Mouse (Mus musculus) ZHBTc4 (cell line): ENCODE measurements at regions not wholly inside any gene's neighbourhood (a gene's known extent, or its start where the extent isn't known, plus 50 kb on each side); places are given as distances from the start of the nearest gene placed in this dataset.

Experiments
- DNase-seq: peaks from one replicate; pipeline ENCODE4 v3.0.0-alpha.2; 2011; ENCODE audit warnings: low read depth, low spot score

DNA sequence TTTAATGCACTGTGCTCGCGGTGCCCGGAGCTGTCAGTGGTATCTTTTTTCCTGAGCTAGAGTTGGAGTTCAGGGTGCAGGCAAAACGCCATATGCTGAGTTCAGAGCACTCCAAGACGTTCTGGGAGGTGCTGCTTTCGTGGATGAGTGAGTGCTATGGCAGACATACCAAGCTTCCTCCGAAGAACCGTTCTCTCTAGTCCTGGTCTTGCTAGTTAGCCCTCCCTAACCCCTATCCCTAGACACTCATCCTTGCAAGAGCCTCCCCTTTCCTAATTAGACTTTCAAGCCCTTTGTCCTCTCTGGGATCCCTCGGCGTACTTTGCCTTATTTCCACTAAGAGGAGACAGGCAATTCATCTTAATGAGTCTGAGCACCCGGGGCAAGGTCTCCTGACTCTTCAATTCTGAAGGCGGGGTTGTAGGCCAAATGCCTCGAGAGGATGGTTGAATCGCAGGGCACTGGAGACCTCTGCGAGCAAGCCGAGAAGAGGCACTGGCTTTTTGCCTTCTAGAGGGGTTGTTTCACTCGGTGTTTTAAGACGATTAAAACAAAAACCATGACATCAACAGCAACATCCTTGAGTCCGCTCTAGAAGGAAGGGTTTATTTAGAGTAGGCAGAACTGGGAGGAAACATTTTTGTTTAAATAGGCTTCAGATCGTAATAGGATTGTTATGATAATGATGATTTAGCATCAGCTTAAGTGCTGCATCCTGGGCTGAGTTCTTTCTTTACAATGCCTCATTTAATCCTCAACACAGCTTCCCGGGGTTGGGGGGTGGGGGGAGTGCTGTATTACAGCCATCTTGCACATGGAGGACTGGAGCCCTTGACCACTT, 243.6 kb downstream of the Ndfip2 start:
- peak; percentile 90 for DNase-seq

DNA sequence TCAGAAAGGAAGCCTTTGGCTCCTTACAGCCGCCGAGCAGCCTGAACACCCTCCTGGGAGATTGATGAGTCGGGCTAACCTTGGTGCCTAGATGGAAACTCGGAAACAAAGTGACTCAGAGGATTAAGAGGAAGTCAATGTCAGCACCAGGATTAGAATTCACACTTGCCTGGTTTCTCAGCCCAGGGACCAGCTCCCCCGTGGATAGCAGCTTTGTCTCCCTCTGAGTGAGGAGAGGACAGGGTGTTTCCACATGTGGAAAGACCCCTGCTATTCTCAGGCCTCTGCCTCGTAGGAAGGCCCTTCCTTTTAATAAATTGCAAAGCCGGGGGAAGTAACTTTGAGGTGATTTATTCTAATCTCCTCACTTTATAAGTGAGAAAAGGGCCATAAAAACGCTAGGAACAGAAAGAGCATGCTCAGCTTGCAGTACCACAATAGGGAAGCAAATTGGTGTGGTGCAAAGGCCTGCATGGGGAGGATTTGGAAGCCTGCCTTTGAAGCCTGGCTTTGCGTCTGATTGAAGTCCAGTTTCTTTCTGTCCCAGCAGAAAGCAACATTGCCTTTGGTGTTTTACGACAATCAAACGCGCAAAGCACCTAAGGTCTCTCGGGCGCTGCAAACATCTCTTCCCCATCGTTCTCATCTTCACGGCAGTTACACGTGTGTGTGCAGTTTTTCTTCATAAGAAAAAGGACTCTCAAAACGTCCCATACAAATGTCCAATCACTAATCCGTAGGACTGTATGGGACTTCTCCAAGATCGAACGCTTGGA, 242.8 kb downstream of the Ndfip2 start:
- DNase-seq, result peak; percentile 61

DNA sequence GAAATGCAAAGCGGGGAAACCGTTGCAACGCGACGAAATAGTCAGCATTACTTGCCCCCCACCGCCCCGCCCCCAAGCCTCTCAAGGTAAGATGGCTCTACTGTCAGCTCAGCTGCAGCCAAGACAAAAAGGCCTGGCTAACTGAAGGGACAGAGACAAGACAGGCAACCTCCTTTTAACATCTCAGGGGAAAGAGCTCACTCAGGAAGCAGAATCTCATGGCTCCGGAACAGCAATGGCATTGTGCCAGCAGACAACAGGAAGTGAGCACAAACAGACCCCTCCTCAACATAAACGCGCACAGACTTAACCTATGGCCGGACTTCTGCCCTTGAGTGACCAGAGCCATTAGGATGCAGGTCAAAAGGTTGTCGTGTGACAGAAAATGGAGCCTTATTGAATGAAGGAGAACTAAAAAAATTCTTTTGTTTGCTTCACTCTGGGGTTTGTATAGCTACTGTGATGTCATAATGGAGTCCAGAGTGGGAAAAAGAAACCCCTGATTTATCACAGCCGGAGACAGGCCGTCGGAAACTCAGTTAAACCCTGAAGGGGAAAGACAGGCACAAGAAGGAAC, 241.0 kb downstream of the Ndfip2 start:
- peak; percentile 28 for DNase-seq

DNA sequence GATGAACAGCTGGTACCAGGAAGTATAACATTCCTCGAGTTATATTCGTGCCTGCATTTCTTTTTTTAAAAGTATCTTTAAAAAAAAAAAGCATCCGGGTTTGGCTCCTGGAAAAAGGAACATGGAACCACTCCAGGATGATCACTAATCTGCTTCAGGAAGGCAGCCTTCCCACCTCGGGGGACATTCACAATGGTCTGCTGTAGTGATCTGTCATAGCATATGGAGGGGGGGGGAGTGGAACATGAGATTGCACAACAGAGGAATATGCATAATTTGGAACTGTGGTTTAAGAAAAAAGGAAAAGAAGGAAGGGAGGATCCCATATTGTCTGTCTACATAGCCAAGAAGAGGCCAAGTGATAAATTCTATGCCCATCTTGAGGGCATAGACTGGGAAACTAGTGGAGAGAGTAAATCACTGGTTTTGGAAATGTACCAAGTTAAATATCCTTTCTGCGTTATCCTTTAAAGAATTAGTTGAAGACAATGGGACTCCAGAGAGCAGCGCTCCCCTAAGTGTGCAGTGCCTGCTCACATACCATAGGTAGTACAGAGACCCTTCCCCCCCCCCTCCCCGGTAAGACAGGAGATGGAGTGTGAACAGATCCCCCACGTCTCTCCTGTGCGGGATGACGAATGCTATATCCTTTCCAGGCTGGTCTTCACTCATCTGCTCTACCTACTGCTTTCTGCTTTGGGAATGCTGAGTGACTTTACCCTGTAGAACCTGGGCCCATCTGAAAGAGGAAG, 240.0 kb downstream of the Ndfip2 start:
- no peak for DNase-seq

DNA sequence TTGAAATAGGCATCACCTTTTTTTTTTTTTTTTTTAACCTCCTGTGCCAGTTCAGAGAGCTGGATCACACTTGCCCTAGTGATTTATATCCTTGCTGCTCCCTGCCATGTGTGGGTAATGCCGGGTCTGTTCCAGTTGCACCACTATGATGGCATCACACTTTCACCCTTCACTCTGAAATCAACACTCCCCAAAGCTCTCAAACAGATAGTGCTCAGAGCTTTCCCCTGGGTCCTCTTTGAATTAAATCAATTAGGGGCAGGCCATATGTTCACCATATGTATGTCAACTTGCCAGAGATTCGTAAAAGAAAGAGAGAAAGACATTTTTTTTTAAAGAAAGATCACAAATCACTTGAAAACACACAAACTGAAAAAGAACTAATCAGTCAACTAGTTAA, 236.8 kb downstream of the Ndfip2 start:
- DNase-seq, result no peak

DNA sequence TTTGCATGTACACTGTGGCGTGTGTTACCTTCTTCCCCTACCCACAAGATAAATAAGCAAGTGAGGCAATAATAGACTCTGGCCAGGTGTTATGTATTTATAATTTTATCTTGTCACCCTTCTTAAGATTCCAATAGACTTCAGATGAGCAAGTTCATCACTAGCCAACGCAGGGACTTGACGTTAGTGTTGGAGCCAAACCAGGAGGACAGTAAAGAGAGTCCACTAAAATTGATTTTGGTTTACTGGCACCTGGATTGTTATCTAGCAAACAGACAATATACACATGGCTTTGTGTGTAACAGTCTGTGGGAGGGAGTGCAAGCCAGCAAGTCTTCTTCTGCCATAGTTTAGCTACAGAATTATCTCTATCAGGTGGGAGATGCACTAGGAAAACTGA, 236.0 kb downstream of the Ndfip2 start:
- no peak for DNase-seq

DNA sequence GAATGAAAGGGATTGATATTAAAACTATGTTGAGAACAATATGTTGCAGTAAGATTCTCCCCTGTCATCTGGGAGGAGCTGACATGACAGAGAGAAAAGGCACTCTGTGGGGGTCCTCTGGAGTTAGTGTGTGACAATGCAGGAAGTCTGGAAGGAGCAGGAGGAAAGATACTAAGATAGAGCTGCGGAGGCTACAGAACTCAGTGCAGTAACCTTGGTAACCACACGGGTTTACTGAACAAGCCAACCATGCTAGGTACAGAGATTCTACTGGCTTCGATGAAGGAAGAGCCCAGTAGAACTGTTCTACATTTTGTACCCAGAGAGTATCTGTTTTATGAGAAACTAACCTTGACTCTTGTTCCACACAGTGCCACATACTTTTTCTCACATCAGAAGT, 231.8 kb downstream of the Ndfip2 start:
- peak; percentile 15 for DNase-seq

DNA sequence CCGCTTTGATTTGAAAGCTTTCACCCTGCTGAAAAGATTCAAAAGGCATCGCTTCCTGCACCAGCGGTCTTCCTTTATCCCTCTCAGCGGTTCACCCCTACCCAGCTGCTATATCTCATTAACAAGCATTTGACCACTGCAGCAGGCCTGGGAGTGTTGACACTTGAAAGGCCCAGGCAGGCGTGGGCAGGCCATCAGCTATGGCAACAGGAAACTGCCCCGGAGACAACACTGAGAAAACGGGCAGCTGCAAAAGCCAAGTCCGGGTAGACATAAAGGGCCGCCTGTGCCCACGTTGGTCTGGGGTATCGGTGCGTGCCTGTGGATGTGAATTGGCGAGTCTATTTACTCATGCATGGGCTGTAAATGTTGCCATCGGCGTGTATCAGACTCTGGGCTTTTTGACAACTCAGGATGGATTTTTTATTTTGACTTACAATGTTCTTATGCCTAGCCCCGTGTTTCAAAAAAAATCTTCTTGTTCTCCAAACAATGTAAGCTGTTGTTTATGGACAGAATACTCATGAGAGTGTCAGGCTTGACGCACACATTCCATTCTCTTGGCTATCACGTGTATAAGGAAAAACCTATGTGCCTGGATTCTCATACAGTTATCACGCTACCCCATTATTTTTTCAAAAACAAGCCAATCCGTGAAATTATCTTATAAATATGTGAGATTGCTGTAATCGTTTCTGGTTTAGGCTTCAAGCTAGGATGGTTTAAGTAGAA, 225.1 kb downstream of the Ndfip2 start:
- peak; percentile 46 for DNase-seq

DNA sequence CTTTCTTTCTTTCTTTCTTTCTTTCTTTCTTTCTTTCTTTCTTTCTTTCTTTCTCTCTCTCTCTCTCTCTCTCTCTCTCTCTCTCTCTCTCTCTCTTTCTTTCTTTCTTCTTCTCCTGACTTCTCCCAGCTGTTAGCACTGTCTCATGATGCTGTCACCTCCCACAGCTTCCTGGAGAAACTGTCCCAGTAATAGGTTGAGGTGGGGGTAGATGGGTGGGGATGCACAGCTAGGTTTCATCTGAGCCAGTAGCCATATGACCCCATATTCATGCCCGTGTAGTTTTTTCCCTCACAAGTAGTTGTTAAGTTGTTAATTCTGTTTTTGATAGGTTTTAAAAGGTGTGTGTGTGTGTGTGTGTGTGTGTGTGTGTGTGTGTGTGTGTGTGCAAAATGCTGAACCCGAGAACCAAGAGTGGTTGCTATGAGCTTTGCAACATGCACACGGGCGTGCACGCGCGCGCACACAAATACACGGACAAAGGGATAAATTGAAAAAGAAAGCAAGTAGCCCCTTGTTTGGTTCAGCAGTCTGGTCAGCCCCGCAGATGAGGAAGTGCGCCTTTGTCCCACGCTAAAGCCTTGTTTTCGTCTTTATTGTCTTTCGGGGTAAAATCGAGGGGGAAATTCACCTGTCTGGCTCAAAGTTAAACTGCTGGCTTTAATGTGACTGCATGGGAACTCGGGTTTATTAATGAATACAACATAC, 224.4 kb downstream of the Ndfip2 start:
- DNase-seq, result peak; percentile 26

DNA sequence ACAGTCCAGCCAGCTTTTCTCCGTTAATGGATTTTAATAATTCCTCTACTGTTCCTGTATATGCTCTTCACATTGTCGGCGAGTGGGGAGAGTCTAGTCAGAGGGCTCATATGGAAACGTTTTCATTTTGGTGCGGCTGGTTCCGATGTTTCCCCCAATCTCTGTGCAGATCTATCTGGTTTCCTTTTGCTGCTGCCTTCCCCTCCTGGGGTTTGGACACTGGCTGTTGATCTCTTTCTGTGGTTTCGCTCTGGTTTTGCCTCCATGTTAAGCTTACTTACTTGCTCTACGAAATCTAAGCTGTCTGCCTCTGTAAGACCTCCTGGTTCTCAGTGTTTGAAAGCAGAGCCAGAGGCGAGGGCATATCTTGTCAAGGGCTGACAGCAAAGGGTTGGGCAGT, 221.7 kb downstream of the Ndfip2 start:
- DNase-seq, result no peak

DNA sequence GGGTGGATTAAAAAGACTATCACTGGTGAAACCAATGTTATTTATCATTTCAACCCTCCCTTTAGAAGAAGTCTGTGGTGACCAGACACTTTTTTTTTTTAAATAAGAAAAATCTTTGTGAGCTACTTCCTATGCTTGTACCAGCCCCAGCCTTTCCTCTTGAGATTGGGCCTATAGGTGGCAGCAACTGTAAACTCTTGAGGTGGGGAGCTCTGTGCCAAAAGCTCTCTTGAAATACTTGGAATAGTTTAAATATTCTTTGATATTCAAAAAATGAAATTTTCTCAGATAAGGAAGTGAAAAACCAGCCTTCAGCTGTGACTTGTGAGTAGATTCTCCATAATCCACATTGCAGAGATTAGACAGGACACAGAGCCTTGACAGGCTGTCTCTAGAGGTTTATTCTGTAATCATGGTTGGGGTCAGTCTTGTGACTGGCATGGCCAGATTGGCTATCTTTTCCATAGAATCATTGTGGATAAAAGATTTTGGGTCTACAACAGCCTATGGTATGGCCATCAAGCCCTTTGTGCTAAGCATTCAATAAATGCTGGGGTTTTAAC, 216.7 kb downstream of the Ndfip2 start:
- no peak for DNase-seq

DNA sequence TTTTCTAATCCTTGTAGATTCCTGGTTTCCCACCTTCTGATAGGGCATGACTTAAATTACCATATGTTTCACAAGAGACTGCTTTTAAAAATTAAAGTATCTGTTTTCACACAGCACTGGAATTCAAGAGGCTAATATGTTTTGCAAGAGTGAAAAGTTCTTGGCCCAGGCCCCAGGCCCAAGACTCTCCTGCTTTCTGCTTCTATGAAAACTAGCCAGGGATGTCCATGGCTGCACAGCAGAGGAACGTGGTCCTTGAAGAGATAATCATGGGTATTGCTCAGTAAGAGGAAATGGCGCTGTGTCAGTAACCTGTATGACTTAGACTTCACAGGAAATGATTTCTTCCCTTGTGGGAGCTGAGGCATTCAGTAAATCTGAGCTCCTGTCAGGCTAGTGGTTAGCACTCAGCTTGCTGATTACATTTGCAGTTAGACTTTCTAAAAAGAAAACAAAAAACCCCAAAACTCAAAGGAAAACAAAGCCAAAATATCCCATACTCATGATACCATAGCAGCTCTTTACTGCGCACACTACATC, 190.6 kb downstream of the Ndfip2 start:
- DNase-seq, result no peak

DNA sequence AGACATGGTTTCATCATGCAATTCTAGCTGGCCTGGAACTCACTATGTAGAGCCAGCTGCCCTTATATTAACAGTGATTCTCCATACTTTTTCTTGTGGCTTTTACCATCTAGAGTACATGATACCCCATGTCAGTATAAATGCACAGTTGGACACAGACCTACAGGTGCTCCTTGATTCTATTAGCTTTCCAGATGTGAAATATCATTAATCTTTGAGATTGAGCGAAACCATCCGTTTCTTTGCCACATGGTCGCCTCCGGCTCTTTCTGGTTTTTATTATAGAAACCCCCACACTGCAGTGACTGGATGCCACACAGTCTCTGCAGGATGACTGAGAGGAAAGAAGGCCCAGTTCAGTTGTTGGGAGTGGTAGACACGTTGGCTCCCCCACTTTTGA, 188.7 kb downstream of the Ndfip2 start:
- no peak for DNase-seq

DNA sequence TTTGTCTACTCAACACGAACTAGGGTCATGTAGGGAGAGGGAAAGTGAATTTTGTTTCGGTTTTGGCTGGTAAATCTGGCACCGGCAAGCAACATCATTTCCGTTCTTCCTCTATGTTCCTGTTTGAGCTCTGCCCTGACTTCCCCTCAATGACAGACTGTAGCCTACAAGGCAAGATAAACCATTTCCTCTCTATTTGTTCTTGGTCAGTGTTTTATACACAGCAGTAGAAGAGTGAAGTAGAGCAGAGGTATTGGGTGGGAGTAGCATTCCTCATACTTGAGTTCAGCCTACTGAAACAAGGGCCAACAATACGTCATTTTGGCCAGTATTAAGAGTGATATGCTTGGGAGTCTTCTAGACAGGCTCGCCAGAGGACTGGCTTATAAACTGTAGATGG, 177.0 kb downstream of the Ndfip2 start:
- no peak for DNase-seq

DNA sequence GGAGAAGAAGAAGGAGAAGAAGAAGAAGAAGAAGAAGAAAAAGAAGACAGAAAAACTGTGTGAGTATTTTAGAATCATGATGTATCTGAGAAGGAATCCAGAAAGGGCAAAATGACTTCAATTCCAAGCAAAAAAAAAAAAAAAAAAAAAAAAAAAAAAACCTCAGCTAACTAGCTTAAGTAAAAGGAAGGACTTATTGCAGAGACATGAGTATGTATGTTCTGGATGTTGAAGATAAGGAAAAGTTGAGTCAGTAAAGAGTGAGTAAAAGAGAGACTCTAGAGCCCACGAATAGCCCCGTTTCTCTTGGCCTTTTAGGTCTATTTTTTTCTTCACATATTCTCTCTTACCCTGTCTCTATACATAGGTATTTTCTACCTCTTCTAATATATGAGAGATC, 175.1 kb downstream of the Ndfip2 start:
- no peak for DNase-seq

DNA sequence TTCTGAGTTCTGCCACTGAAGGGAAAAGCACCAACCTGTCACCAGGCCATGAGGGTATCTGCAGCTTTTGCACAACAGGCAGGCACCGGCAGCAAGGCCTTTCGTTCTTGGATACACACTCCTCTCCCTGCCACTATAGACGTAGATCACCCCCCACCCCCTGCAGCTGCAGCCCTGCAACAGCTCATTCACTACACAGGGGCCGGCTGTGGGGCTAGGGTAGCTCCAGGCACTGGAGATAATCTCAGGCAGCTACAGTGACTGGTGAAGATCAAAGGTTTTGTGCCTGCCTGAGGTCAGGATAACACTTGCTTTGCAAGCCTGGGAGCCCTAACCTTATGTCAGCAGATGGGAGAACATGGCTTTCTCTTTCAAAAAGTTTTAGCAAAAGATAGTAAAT, 174.3 kb downstream of the Ndfip2 start:
- no peak for DNase-seq

DNA sequence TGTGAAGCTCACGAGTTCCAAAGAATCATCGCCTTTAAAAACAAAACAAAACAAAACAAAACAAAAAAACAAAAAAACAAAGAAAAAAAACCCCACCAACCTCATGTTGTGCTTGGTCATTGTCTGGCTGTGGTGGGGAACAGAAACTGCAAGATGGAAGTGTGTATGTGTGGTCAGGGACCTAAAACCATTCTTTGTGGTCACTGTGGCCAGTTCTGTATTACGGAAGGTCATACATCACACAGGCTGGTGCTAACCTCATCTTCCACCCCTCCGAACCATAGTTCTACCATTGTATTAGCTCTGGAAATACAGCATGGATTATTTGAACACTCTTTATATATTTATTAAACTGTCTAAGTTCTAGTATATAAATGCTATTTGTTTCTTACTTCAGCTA, 173.2 kb downstream of the Ndfip2 start:
- DNase-seq, result no peak

DNA sequence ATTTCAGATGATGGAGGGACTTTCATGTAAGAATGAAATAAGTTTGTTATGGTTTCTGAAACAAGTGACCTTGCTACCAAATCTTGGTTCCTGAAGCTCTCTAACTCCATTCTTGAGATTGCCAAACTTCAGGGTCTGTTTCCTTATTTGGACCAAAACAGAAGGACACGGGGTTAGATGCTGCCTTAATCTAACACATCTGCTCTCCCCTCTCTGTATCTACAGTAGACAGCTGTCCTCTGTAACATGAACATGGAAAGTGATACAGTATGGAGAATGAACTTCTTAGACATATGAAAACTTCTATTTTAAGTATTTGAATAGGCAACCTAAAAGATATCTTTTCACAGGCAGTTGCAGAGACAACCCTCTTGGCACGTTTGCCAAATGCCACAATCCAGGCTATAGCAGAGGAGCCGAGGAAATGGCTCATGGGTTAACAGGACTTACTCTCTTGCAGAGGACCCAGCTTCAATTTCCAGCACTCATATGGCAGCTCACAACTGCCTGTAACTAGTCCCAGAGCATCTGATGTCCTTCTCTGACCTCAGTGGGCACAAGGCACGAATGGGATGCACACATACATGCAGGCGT, 171.4 kb downstream of the Ndfip2 start:
- no peak for DNase-seq

DNA sequence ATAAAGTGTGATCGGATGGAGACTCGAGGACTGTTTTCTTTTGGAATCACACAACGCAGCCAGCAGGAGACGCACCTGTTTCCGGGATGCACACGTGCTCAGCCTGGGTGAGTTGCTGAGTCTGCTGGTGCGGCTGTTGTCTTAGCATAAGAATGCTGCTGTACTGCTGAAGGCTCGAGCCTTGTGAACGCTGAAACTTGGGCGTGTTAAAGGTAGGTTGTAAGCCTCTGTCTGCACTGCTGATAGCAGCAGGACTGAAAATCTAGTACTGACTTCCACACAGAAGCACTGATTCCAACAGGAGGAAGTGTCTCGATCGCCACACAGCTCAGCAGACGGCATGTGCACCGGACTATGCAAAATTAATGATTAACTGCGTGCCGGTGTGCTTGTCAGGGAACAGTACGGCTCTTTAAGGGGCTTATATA, 169.1 kb downstream of the Ndfip2 start:
- DNase-seq, result peak; percentile 90
